Mouse (Mus musculus): Measurements from ENCODE around the gene Lamb3. TPM values are rescaled to one million over a fixed set of nuclear protein-coding genes. Genes with fewer than 3 reads are reported as not detected.
A peak's percentile ranks its signal among the peaks of the same experiment; 100 is the strongest.

Lamb3 gene
- polyA plus RNA-seq, 1 experiment from 2014 or later = 0.09 TPM

DNA sequence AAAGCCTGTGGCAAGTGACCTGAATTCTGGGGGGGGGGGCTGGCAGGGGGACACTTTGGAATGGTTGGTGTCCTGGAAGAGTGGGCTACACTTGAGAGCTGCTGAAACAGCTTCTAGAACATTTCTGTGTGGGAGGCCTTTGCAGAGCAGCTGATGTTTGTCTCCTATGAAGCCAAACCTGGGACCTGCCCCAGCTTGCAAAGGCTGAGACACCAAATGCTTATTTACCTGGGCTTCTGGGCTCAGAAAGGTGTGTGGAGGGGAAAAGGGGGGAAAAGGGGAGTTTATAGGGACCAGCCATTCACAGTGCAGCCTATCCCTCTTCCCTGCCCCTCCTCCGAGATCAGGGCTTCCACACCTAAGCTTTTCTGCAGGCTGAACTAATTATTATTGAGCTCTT, 92.5 kb downstream of the Lamb3 start:
- WGBS = 70% methylated on average over 1 of the region's 1 CpGs
- no peak for DNase-seq (ENCODE audit: low spot score)
- H3K27me3 ChIP-seq (ENCODE audit: low read depth, poor library complexity, severe bottlenecking) = 0 out of 2 replicates have a peak, but pooled peaks cover 13% of the 10 kb centered on the region
- 0 out of 2 replicates have a peak, but pooled peaks cover 3% of the 10 kb centered on the region for H3K4me1 ChIP-seq
- no peak overlapping the region for H3K27ac ChIP-seq (replicated peaks)
- no peaks in the 10 kb centered on the region for H3K36me3 ChIP-seq
- no peak overlapping the region for H3K4me3 ChIP-seq
- no peaks in the 10 kb centered on the region for H3K9me3 ChIP-seq (replicated peaks)

DNA sequence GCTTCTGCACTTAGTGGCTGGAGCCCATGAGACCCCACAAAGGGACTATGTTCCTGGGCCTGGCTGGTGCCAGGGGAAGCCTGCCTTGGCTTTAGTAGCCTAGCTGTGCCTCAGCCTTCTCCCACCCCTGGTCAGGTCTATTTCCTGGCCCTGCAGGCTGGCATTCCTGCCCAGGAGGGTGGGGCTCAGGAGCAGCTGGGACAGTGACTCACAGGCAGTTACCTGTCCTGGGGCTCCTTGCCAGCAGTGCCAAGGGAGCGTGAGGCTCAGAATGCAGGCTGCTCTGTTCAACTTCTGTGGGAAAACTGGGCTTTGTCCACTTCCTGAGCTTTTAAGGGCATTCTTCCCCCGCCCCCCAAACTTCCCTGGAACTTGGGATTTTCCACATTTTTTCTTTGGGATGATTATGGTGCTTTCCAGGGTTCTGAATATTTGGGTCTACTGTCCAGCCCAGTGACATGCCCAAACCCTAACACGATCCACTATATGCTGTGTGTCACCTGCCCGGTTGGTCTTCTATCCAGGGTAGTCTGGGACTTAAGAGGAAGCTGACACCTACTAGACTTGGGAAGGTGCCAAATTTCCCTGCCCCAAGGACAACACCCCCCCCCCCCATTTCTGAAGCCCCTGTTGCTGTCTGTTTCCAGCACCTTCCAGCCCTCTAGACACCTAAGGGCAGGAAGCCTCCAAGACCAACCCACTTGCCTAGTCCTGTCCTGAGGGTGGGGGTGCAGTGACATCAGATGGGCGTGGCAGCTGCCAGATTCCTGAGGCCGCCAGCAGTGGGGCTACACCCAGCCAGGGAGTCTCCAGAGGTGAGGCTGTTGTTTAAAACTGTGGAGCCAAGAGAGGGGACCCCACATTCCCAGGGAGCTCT, 94.0 kb downstream of the Lamb3 start:
- Histone ChIP-seq H3K9me3 (replicated peaks) (no peaks in the 10 kb centered on the region), H3K4me1 (peaks cover 9% of the 10 kb centered on the region), H3K27me3 (ENCODE audit: low read depth, poor library complexity, severe bottlenecking) (0 out of 2 replicates have a peak, but pooled peaks cover 13% of the 10 kb centered on the region), H3K36me3 (no peaks in the 10 kb centered on the region), H3K4me3 (no peak overlapping the region), H3K27ac (replicated peaks) (no peak overlapping the region)
- 74% methylated on average over 6 of the region's 6 CpGs for WGBS
- no peak for DNase-seq (ENCODE audit: low spot score)

DNA sequence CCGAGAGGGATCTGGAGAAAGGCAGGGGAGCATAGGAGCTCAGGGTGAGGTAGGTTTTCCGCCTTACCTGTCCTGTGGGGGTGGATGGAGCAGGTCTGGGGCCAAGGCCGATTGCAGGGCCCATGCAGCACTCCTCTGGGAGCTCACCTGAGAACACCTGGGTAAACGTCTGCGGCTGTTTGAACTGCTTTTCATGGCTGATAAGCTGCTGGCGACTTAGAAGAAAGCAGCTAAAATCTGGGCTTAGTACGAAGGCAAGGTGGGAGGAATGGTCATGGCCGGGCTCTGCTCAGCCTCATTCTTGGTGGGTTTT, 94.5 kb downstream of the Lamb3 start:
- DNase-seq (ENCODE audit: low spot score) = no peak
- peaks cover 9% of the 10 kb centered on the region for H3K4me1 ChIP-seq
- no peak overlapping the region for H3K4me3 ChIP-seq
- H3K36me3 ChIP-seq = no peaks in the 10 kb centered on the region
- no peak overlapping the region for H3K27ac ChIP-seq (replicated peaks)
- 70% methylated on average over 8 of the region's 8 CpGs for WGBS
- H3K27me3 ChIP-seq (ENCODE audit: low read depth, poor library complexity, severe bottlenecking) = peaks cover 13% of the 10 kb centered on the region; the same call in 1 of the 2 replicates
- H3K9me3 ChIP-seq (replicated peaks) = no peaks in the 10 kb centered on the region

DNA sequence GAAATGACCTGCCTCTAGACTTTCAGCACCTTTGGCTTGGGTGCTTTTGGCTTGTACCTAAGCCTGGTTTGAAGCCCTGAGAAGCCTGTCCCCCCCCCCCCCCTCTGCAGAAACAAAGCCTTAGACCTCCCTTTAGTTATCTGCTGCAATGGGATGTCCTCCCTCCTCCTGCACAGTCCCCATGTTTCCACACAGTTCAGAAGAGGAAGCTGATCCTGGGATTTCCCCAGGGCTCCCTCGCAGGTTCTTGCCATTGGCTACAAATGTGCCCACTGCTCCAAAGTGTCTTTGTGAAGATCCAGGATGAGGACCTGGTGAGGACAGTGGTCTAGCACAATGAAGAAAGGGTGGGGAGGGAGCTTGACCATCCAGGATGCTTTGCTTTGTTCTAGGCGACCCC, 95.6 kb downstream of the Lamb3 start:
- no peak for DNase-seq (ENCODE audit: low spot score)

DNA sequence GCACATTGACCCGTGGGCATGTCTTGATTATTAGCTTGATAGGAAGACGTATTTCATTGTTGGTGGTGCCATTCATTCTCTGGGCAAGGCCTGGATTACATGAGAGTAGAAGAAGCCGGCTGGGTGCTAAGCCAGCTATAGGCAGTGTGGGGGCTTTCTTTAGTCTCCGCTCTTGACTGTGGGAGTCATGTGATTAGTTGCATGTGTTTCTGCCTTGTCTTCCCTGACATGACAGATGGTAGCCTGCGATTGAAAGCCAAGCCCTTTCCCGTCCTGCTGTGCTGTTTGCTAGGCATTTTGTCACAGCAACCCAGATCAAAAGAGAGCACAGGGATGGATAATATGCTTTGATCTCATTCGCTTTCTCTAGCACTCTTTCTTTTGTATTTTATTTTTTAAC, 97.9 kb downstream of the Lamb3 start:
- 46% methylated on average over 7 of the region's 7 CpGs for WGBS
- peak; percentile 32 for DNase-seq (ENCODE audit: low spot score)
- Histone ChIP-seq H3K27ac (replicated peaks) (no peak overlapping the region), H3K36me3 (no peaks in the 10 kb centered on the region), H3K4me3 (no peak overlapping the region), H3K9me3 (replicated peaks) (no peaks in the 10 kb centered on the region), H3K27me3 (ENCODE audit: low read depth, poor library complexity, severe bottlenecking) (peaks cover 13% of the 10 kb centered on the region; the same call in 1 of the 2 replicates), H3K4me1 (peaks cover 9% of the 10 kb centered on the region)

More for the DNA sequence above, 95.6 kb downstream of the Lamb3 start:
- no peaks in the 10 kb centered on the region for H3K36me3 ChIP-seq
- 76% methylated on average over 2 of the region's 2 CpGs for WGBS
- no peak overlapping the region for H3K4me3 ChIP-seq
- H3K27ac ChIP-seq (replicated peaks) = no peak overlapping the region
- H3K27me3 ChIP-seq (ENCODE audit: low read depth, poor library complexity, severe bottlenecking) = peaks cover 13% of the 10 kb centered on the region; the same call in 1 of the 2 replicates
- peaks cover 9% of the 10 kb centered on the region for H3K4me1 ChIP-seq
- no peaks in the 10 kb centered on the region for H3K9me3 ChIP-seq (replicated peaks)

DNA sequence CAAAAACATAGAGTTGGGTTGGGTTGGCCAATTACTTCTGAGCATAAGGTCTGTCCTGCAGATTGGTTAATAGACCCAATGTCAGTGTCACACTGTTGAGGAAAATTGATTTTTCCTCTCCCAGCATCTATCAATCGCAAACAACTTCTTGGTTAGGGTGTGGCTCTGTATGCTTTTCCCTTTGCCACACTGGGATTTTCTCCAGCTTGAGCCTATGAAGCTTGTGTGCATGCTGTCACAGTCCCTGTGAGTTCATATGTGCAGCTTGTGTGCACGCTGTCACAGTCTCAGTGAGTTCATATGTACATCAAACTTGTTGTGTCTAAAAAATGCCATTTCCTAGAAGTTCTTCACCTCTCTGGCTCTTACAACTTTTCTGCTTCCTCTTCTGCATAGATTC, 99.3 kb downstream of the Lamb3 start:
- no peak for DNase-seq (ENCODE audit: low spot score)

DNA sequence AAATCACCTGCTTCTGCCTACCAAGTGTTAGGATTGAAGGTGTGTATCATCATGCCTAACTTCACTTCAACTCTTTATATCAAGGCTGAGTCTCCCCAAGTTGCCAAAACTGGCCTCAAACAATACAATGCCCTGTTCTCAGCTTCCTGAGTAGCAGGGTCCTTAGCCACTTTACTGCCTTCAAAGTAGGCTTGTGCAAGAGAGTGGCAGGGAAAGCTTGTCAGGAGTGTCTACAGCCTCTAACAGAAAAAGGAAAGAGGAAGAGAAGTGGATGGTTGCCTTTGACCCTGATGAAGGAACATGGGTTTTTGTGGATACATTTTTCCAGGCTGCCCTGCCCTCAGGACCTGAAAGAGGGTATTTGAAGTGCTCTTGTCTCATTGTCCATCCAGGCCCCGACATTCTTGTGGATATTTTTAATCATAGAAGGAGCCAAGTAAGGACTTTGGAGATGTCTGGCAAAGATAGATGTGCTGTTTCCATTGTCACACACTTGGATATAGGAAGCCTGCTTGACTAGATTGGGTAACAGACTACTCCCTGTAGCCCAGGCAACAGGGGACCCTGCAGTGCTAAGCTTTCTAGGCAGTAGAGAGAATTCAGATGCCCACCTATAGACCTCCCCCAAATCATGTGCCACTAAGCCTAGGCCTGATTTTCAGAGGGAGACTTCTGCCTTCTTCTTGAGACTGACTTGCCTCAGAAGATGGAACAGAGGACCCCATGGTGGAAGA, 102.5 kb downstream of the Lamb3 start:
- H3K4me1 ChIP-seq = peaks cover 6% of the 10 kb centered on the region
- no peaks in the 10 kb centered on the region for H3K36me3 ChIP-seq
- H3K9me3 ChIP-seq (replicated peaks) = no peaks in the 10 kb centered on the region
- no peak overlapping the region for H3K4me3 ChIP-seq
- H3K27me3 ChIP-seq (ENCODE audit: low read depth, poor library complexity, severe bottlenecking) = no peaks in the 10 kb centered on the region; the same call in 1 of the 2 replicates
- no peak for DNase-seq (ENCODE audit: low spot score)
- 79% methylated on average over 1 of the region's 1 CpGs for WGBS
- no peak overlapping the region for H3K27ac ChIP-seq (replicated peaks)

More for the DNA sequence above, 99.3 kb downstream of the Lamb3 start:
- WGBS = 93% methylated on average over 2 of the region's 2 CpGs
- Histone ChIP-seq H3K27ac (replicated peaks) (no peak overlapping the region), H3K4me3 (no peak overlapping the region), H3K4me1 (peaks cover 9% of the 10 kb centered on the region), H3K36me3 (no peaks in the 10 kb centered on the region), H3K27me3 (ENCODE audit: low read depth, poor library complexity, severe bottlenecking) (peaks cover 11% of the 10 kb centered on the region; the same call in 1 of the 2 replicates), H3K9me3 (replicated peaks) (no peaks in the 10 kb centered on the region)

DNA sequence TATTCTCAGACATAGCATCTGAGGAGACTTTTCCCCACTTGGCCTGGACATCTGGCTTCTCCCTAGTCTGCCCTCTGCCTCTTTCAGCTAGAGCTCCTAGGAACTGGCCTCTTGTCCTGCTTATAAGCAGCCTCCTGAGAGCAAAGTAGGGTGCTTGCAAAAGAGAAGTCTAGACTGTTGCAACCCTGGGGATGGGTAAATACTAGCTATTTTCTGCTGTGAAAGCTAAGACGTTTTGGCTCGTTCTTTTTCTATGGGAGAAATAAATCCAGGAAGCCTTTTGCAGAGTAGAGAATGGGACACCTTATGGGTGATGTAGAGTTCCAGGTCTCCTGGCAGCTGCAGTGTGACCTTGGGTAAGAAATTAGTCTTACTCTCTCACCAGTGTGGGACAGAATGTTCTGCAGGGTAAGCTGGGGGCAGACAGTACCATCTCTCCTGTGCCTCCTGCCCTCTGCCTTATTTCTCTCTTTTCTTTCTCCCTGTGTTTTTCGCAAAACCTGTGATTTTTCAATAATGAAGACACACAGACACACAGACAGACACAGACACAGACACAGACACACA, 103.1 kb downstream of the Lamb3 start:
- no peak for DNase-seq (ENCODE audit: low spot score)
- H3K27me3 ChIP-seq (ENCODE audit: low read depth, poor library complexity, severe bottlenecking) = no peaks in the 10 kb centered on the region; the same call in 1 of the 2 replicates
- 87% methylated on average over 3 of the region's 3 CpGs for WGBS

DNA sequence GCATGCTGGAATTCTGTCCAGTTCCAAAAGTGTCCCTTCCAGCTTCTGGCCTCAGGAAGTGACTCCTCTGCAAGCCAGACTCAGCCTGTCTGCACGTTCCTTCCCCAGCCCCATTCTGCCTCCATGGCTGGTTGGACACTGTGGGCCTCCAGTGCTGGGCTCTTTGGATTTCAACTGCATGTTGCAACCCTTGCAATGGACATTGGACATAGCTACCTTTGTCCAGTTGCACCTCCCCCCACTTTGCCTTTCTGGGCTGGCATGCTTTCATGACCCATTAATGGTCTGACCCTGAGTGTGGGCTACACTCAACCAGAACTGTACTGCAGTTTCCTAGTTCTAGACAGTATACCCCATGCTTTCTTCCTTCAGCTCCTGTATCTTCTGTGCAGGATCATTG, 104.1 kb downstream of the Lamb3 start:
- no peak for DNase-seq (ENCODE audit: low spot score)
- Histone ChIP-seq H3K27ac (replicated peaks) (no peak overlapping the region), H3K36me3 (no peaks in the 10 kb centered on the region), H3K4me1 (no peaks in the 10 kb centered on the region), H3K9me3 (replicated peaks) (no peaks in the 10 kb centered on the region), H3K4me3 (no peak overlapping the region), H3K27me3 (ENCODE audit: low read depth, poor library complexity, severe bottlenecking) (no peaks in the 10 kb centered on the region; the same call in 1 of the 2 replicates)
- WGBS = 93% methylated on average over 1 of the region's 1 CpGs

More for the DNA sequence above, 103.1 kb downstream of the Lamb3 start:
- H3K4me1 ChIP-seq = peaks cover under 1% of the 10 kb centered on the region; the same call in 1 of the 2 replicates
- H3K9me3 ChIP-seq (replicated peaks) = no peaks in the 10 kb centered on the region
- no peaks in the 10 kb centered on the region for H3K36me3 ChIP-seq
- no peak overlapping the region for H3K27ac ChIP-seq (replicated peaks)
- H3K4me3 ChIP-seq = no peak overlapping the region

DNA sequence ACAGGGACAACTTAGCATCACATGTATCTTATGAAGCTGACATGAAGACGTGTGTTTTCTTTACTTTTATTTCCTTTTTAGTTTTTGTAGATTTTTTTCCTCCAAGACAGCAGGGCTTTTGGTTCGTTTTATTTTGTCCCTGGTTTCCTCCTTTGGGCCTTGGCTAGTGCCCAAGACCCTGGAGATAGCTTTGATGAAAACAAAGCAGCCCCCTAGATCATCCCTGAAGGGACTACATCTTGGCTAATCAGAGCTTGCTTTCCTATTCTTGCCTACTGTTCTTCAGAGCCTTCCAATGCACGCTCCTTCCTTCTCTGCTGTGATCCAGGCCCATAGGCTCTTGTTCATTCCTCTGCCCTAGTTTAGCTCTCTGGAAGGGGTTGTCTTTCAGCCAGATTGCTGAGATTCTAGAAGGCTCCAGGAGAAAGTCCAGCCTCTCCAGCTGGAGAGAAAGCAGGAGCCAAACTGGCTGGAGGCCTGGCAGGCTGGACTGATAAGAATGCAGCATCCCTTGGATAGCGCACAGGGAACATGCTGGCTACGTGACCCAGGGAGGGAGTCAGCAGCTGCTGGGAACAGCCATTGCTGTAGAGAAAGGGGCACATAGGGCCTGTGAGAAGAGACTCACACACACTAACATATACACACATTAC, 108.3 kb downstream of the Lamb3 start:
- H3K4me1 ChIP-seq = peaks cover 6% of the 10 kb centered on the region
- no peak overlapping the region for H3K4me3 ChIP-seq
- WGBS = 86% methylated on average over 5 of the region's 5 CpGs
- no peaks in the 10 kb centered on the region for H3K27me3 ChIP-seq (ENCODE audit: low read depth, poor library complexity, severe bottlenecking)
- H3K27ac ChIP-seq (replicated peaks) = no peak overlapping the region
- no peaks in the 10 kb centered on the region for H3K36me3 ChIP-seq
- DNase-seq (ENCODE audit: low spot score) = no peak
- no peaks in the 10 kb centered on the region for H3K9me3 ChIP-seq (replicated peaks)

DNA sequence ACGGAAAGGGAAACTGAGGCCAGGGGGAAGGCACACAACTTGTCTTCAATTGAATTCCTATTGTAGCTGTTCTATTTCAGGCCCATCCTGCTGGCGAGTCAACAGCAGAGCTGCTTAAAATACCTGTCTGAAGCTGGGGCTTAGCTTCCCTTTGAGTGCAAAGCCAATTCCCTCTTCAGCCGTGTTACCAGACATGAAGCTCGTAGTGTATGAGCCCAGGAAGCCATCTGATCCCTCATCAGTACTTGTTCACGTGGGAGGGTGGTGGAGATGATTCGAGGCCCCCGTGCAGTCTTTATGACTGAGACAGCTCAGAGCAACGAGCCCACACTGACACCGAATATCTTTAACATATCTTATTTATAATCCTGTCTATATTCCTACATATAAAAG, 108.9 kb downstream of the Lamb3 start:
- Histone ChIP-seq H3K36me3 (no peaks in the 10 kb centered on the region), H3K27me3 (ENCODE audit: low read depth, poor library complexity, severe bottlenecking) (no peaks in the 10 kb centered on the region), H3K4me3 (no peak overlapping the region), H3K27ac (replicated peaks) (no peak overlapping the region), H3K4me1 (peaks cover 6% of the 10 kb centered on the region), H3K9me3 (replicated peaks) (no peaks in the 10 kb centered on the region)
- DNase-seq (ENCODE audit: low spot score) = no peak
- 89% methylated on average over 9 of the region's 9 CpGs for WGBS

DNA sequence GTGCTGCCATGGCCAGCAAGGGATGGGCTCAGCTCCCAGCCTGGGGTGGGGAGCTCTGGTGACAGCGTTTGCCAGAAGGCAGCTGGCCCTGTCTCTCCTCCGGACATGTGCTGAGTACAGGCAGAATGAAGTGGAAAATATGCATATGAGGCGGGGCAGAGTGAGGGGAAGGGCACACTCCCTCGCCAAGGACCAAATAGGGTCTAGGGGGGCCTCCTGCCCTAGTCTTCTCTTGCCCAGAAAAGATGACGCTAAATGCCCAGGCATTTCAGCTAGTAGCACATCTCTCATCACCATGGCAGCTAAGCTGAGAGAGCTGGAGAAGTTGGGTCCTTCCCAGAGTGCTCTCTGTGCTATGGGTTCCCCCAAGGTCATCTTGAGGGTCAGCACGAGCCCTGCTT, 109.7 kb downstream of the Lamb3 start:
- H3K4me3 ChIP-seq = no peak overlapping the region
- H3K36me3 ChIP-seq = no peaks in the 10 kb centered on the region
- no peak for DNase-seq (ENCODE audit: low spot score)
- 54% methylated on average over 6 of the region's 6 CpGs for WGBS
- no peaks in the 10 kb centered on the region for H3K9me3 ChIP-seq (replicated peaks)
- peaks cover 6% of the 10 kb centered on the region for H3K4me1 ChIP-seq
- H3K27ac ChIP-seq (replicated peaks) = no peak overlapping the region; the same call in 1 of the 2 replicates
- H3K27me3 ChIP-seq (ENCODE audit: low read depth, poor library complexity, severe bottlenecking) = no peaks in the 10 kb centered on the region

Data from midbrain, embryonic 10.5 days (tissue).